Mouse (Mus musculus) embryonic fibroblast, embryonic 13.5 days (primary cell): ENCODE measurements around the gene Tspan14. TPM values are rescaled to one million over a fixed set of nuclear protein-coding genes. Genes with fewer than 3 reads are reported as not detected.

Source experiments
- H3K27ac ChIP-seq: 2 replicates; pipeline ENCODE4 v1.5.1; 2012; ENCODE audit warnings: low read length, control low read depth, inconsistent platforms; ENCODE audit not compliant: insufficient read depth
- H3K4me1 ChIP-seq: 2 replicates; pipeline ENCODE4 v1.6.1; 2011; ENCODE audit warnings: low read length; ENCODE audit not compliant: control insufficient read depth, insufficient read depth
- H3K4me3 ChIP-seq: 2 replicates; pipeline ENCODE4 v1.5.1; 2011; ENCODE audit warnings: mild to moderate bottlenecking, control low read depth, low read length; ENCODE audit not compliant: insufficient read depth
- CTCF ChIP-seq: IDR thresholded peaks from 2 replicates; pipeline ENCODE4 v1.5.1; 2011; ENCODE audit warnings: mild to moderate bottlenecking, control low read depth, low read length, moderate library complexity, borderline replicate concordance; ENCODE audit not compliant: insufficient read depth
- POLR2A ChIP-seq: IDR thresholded peaks from 2 replicates; pipeline ENCODE4 v1.6.1; 2011; ENCODE audit warnings: low read depth, mild to moderate bottlenecking, control low read depth, low read length, moderate library complexity
- polyA plus RNA-seq: library from polyadenylated mRNA; stranded (reverse); fragments of >200 nt; gene quantifications from 2 replicates; pipeline ENCODE4 v1.2.4, GENCODE M21; 2011; ENCODE audit warnings: low read depth; ENCODE audit not compliant: missing spikeins, insufficient read length

Gene Tspan14
- polyA plus RNA-seq, 1 experiment, result 22.0 TPM

DNA sequence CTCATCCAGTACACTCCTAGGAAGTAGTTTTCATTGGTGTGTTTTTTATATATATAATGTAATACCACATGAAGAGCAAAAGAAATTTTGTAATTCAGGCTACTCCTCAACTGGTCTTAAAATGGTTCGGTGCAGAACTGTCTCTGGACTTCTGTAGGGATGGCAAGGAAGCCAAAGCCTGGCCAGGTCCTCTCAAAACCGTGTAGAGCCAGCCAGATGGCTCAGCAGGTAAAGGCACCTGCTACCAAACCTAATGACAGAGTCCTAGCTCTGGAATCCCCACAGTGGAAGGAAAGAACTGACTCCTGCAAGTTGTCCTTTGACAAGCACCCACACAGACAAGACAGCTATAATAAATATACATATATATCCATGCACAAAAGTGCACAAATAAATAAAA, 24.2 kb downstream of the Tspan14 start:
- Histone ChIP-seq H3K27ac (no peak overlapping the region), H3K4me3 (no peak overlapping the region), H3K4me1 (no peaks in the 10 kb centered on the region)
- TF ChIP-seq POLR2A, result no peak
- TF ChIP-seq CTCF, result no peak

- Histone ChIP-seq H3K4me3 (no peak overlapping the region), H3K27ac (no peak overlapping the region), H3K4me1 (peaks cover 9% of the 10 kb centered on the region; the same call in 1 of the 2 replicates)
- TF ChIP-seq CTCF (no peak), POLR2A (no peak)
Observed at GRCm38 (mm10) chr14:40938380-40938987, 28.1 kb downstream of the Tspan14 start.

DNA sequence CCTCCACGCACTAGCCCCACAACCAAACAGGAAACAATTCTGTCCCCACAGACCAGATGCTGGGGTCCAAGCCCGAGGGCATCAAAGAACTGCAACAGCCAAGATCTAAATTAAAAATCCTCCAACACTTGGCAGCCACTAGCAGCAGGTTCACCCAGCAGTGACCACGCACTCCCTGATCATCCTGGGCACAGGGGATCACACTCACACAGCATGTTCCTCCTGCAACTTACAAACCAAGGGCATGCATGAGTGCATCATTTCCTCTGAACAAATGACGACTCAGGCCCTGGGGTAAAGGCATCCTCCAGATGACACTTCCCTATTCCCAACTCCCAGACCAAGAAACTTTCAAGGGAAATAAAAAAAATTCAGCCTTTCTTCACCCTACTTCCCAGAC, 29.6 kb downstream of the Tspan14 start:
- TF ChIP-seq CTCF (no peak), POLR2A (no peak)
- H3K4me3 ChIP-seq, result no peak overlapping the region
- peaks cover 9% of the 10 kb centered on the region; the same call in 1 of the 2 replicates for H3K4me1 ChIP-seq
- H3K27ac ChIP-seq, result no peak overlapping the region

DNA sequence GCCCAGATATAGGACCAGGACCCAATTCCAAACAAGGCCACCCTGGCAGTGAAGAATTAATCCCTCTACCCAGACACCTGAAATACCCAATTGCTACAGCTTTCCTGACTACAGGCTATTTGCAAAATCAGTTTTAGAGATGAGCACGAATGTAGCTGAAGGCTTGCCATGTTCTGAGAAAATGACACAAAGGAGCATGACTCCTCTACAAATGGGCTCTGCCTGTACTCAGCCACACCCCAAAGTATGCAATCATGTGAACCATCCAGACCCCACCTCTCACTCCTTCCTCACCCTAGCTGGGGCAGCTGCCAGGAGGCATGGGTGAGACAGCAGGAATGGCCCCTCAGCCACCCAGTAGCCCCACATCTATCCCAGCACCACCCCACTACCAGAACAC, 31.1 kb downstream of the Tspan14 start:
- no peak for TF ChIP-seq POLR2A
- no peak for TF ChIP-seq CTCF
- H3K4me1 ChIP-seq, result peaks cover 9% of the 10 kb centered on the region; the same call in 1 of the 2 replicates
- H3K27ac ChIP-seq, result no peak overlapping the region
- H3K4me3 ChIP-seq, result no peak overlapping the region

- Histone ChIP-seq H3K27ac (no peak overlapping the region), H3K4me3 (no peak overlapping the region), H3K4me1 (peaks cover 9% of the 10 kb centered on the region; the same call in 1 of the 2 replicates)
- TF ChIP-seq POLR2A, result no peak
- no peak for TF ChIP-seq CTCF
Observed at GRCm38 (mm10) chr14:40935054-40935453, 31.6 kb downstream of the Tspan14 start.

DNA sequence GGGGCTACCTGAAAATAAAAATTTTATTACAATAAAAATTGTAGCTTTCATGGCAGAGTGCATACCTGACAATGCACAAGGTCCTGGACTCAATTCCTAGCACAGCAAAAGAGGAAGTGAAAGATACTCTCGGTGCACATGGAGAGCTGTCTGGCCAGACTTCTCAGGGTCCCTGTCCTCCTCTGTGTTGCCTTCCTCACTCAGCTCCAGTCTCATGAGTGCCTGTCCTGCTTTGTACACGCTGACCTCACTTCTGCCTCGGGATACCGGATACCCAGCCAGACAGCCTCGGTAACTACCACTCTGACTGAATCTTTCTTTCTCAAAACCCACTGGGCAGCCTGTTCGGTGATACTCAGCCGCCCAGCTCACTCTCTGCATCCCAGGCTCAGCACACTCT, 33.3 kb downstream of the Tspan14 start:
- no peak for TF ChIP-seq CTCF
- TF ChIP-seq POLR2A, result no peak
- no peak overlapping the region for H3K27ac ChIP-seq
- peaks cover 9% of the 10 kb centered on the region; the same call in 1 of the 2 replicates for H3K4me1 ChIP-seq
- no peak overlapping the region for H3K4me3 ChIP-seq

- no peak for TF ChIP-seq CTCF
- TF ChIP-seq POLR2A, result no peak
- Histone ChIP-seq H3K4me1 (peaks cover 9% of the 10 kb centered on the region; the same call in 1 of the 2 replicates), H3K4me3 (no peak overlapping the region), H3K27ac (no peak overlapping the region)
Observed at GRCm38 (mm10) chr14:40932225-40932624, 34.4 kb downstream of the Tspan14 start.

DNA sequence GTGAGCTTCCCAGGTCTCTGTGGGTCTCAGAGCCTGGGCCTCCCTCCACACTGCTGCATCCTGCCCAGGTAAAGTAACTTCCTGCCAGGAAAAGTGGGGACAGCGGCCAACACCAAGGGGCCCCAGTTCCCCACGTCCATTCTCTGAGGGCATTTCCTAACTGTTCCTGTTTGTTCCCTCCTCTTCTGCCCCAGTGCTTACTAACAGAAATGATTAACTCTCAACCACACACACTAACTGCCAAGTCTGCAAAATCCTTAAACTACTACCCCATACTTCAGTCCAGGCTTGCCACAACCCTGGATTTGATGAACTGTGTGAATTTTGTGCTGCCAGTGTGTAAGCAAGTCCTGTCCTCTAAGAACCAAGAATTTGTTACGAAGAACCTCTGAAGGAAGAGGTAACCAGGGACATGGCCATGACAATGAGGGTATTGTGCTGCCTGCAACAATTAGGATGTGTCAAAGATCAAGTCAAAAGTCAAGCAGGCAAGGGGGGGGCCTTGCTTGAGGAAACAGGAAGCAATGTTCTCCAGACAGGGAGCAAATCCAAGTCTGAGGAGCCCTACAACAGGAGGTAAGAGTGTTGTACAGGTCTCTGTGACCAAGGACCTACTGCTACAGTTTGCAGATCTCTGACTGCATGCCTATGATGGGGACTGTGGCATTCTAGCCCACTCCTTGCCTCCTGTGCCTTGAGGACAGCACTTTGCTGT, 35.3 kb downstream of the Tspan14 start:
- no peak for TF ChIP-seq CTCF
- TF ChIP-seq POLR2A, result no peak
- H3K4me3 ChIP-seq, result no peak overlapping the region
- no peak overlapping the region for H3K27ac ChIP-seq
- H3K4me1 ChIP-seq, result peaks cover 8% of the 10 kb centered on the region; the same call in 1 of the 2 replicates

DNA sequence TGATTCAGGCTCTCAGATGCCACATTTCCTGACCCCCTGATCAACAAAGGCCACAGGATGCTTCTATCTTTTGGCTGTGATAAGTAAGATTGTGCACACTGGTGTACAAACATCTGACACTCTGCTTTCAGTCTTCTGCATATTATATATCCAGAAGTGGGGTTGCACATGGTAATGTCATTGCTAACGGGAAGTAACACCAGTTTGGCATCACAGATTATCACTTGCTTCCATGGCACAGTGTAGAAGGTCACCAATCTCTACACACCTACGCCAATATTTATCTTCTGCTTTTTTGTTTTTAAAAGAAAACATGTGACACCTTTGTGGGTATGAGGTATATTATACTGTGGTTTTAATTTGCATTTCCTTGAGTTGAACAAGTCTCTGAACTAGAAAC, 36.7 kb downstream of the Tspan14 start:
- TF ChIP-seq POLR2A (no peak), CTCF (no peak)
- no peak overlapping the region for H3K27ac ChIP-seq
- H3K4me1 ChIP-seq, result peaks cover 2% of the 10 kb centered on the region; the same call in 1 of the 2 replicates
- H3K4me3 ChIP-seq, result no peak overlapping the region

- no peak for TF ChIP-seq POLR2A
- TF ChIP-seq CTCF, result no peak
- Histone ChIP-seq H3K4me1 (no peaks in the 10 kb centered on the region), H3K4me3 (no peak overlapping the region), H3K27ac (no peak overlapping the region)
Observed at GRCm38 (mm10) chr14:40928897-40929296, 37.7 kb downstream of the Tspan14 start.
